Mouse (Mus musculus) forebrain, embryonic 10.5 days (tissue): ENCODE results near the gene Apoc3. TPM values are rescaled to one million over a fixed set of nuclear protein-coding genes. Genes with fewer than 3 reads are reported as not detected.

Source experiments
- DNase-seq: peaks from one replicate; pipeline ENCODE4 v3.0.0-alpha.2; 2017; ENCODE audit warnings: low spot score; ENCODE audit errors: extremely low spot score
- H3K27ac ChIP-seq: fragments of 300-500 bp; sonication (generic); 2 replicates; pipeline ENCODE4 v1.5.1; 2016; ENCODE audit warnings: mild to moderate bottlenecking
- H3K27me3 ChIP-seq: fragments of 300-500 bp; sonication (generic); 2 replicates; pipeline ENCODE4 v1.6.1; 2016; ENCODE audit warnings: mild to moderate bottlenecking; ENCODE audit not compliant: poor library complexity, severe bottlenecking
- H3K36me3 ChIP-seq: fragments of 300-500 bp; sonication (generic); replicated peaks from 2 replicates; pipeline ENCODE4 v1.6.1; 2016; ENCODE audit warnings: mild to moderate bottlenecking, moderate library complexity
- H3K4me1 ChIP-seq: fragments of 300-500 bp; sonication (generic); 2 replicates; pipeline ENCODE4 v1.6.1; 2016
- H3K4me3 ChIP-seq: fragments of 300-500 bp; sonication (generic); 2 replicates; pipeline ENCODE4 v1.5.1; 2016; ENCODE audit warnings: mild to moderate bottlenecking, moderate library complexity
- H3K9me3 ChIP-seq: fragments of 300-500 bp; sonication (generic); 2 replicates; pipeline ENCODE4 v1.6.1; 2016; ENCODE audit warnings: mild to moderate bottlenecking, moderate library complexity
- whole genome bisulfite sequencing: fragments of 180-500 bp; shearing (Covaris S2); methylation state at CpG from one replicate; pipeline ENCODE4 v1.1.7; 2016; 5-methylcytosine and 5-hydroxymethylcytosine counted together
- polyA plus RNA-seq: library from polyadenylated mRNA; unstranded; fragments of >200 nt; fragmentation: Nextera tagmentation; extraction: Ambion mirVana; gene quantifications from 2 replicates; pipeline ENCODE4 v1.2.1, GENCODE M21; 2016

Gene Apoc3
- polyA plus RNA-seq, 1 experiment from 2014 or later: not detected

GRCm38 (mm10) chr9:46185191-46185590 lies 50.2 kb downstream of the Apoc3 start:
- Histone ChIP-seq H3K9me3 (no peaks in the 10 kb centered on the region), H3K4me3 (no peak overlapping the region), H3K4me1 (0 out of 2 replicates have a peak, but pooled peaks cover 5% of the 10 kb centered on the region), H3K27ac (no peak overlapping the region), H3K27me3 (no peaks in the 10 kb centered on the region), H3K36me3 (peaks cover 11% of the 10 kb centered on the region)
- WGBS: 46% methylated on average over 2 of the region's 2 CpGs
- DNase-seq: no peak

GRCm38 (mm10) chr9:46184542-46184941 lies 50.9 kb downstream of the Apoc3 start:
- no peaks in the 10 kb centered on the region for H3K27me3 ChIP-seq
- H3K27ac ChIP-seq: no peak overlapping the region
- no peak overlapping the region for H3K4me3 ChIP-seq
- H3K9me3 ChIP-seq: no peaks in the 10 kb centered on the region
- no peak for DNase-seq
- 87% methylated on average over 5 of the region's 5 CpGs for WGBS
- H3K36me3 ChIP-seq: peaks cover 11% of the 10 kb centered on the region
- H3K4me1 ChIP-seq: 0 out of 2 replicates have a peak, but pooled peaks cover 5% of the 10 kb centered on the region

Other genes with a start within 250 kb of the Apoc3 start
- 279 and 288 TPM in 2 replicates for gene Pafah1b2, start 222.9 kb downstream of the Apoc3 start, polyA plus RNA-seq
- 4.4 and 5.6 TPM in 2 replicates for gene Sik3, start 222.8 kb downstream of the Apoc3 start, polyA plus RNA-seq
- gene Apoa1, start 7.1 kb downstream of the Apoc3 start, polyA plus RNA-seq: 0.95 and 1.1 TPM in 2 replicates
- gene Apoa4, start 5.1 kb upstream of the Apoc3 start, polyA plus RNA-seq: not detected in 2 replicates
- not detected in 2 replicates for gene Apoa5, start 33.0 kb upstream of the Apoc3 start, polyA plus RNA-seq
- gene Zpr1, start 37.4 kb upstream of the Apoc3 start, polyA plus RNA-seq: 70.9 and 76.7 TPM in 2 replicates
- 32.3 and 33.0 TPM in 2 replicates for gene Bud13, start 47.4 kb upstream of the Apoc3 start, polyA plus RNA-seq
- 0.22 TPM in 1 of 2 replicates, not detected in the other for gene 4931429L15Rik, start 84.3 kb upstream of the Apoc3 start, polyA plus RNA-seq